Mouse (Mus musculus): ENCODE results near the gene Zfyve28.

DNA sequence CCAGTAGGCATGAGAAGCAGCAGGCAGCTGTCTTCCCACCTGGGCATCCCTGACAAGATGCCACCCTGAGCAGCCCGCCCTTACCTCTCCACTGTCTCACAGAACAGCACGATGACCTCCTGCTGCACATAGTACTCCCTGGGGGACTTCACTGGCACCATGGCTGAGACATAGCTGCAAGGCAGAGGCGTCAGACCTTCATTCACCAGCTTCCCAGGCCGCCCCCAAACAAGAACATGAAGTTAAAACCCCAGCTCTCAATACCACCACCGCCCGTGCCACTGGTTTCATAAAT, 55.1 kb downstream of the Zfyve28 start:
- TF ChIP-seq POLR2A (IDR thresholded peaks at IDR 0.05; ENCODE audit: low read depth, low read length) (no peak), CTCF (conservative IDR thresholded peaks at IDR 0.05; ENCODE audit: insufficient read depth, insufficient read length, low read depth, low read length) (no peak)
